Mouse (Mus musculus) G1E (cell line): ENCODE results near the gene Rfesd.

Experiments
- CTCF ChIP-seq: IDR thresholded peaks from 2 replicates; pipeline ENCODE4 v1.5.1; 2012; ENCODE audit warnings: low read depth, low read length, inconsistent platforms, mixed read lengths
- GATA1 ChIP-seq: IDR thresholded peaks from 2 replicates; pipeline ENCODE4 v1.6.1; 2012; ENCODE audit warnings: borderline replicate concordance, low read length, inconsistent platforms, mixed read lengths
- POLR2AphosphoS5 ChIP-seq: IDR thresholded peaks from 2 replicates; pipeline ENCODE4 v1.6.1; 2012; ENCODE audit warnings: low read depth, low read length, inconsistent platforms; ENCODE audit not compliant: insufficient replicate concordance
- TAL1 ChIP-seq: conservative IDR thresholded peaks from 2 replicates; pipeline ENCODE4 v1.6.1; 2012; ENCODE audit warnings: low read depth, low read length, inconsistent platforms, mixed read lengths

DNA sequence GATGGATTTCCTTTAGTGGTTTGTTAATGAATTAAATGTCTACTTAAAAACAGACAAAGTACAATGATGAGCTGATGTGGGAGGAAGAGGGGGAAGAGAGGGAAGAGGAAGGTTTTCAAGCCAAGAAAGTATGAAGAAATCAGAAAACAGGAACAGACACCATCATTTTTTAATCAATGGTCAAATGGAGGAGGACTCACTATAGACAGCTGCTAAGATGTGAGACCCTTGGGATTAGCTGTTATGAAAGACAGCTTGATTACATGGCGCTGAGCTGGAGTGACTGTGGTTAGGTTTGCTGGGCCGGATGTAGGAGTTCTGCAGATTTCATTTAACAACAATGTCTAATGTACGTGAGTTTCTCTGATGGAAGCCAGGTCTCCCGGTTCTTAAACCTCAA, 45.0 kb upstream of the Rfesd start:
- TF ChIP-seq CTCF (no peak), POLR2AphosphoS5 (no peak), GATA1 (no peak), TAL1 (no peak)
